Mouse (Mus musculus): ENCODE results near the gene Gpr35. TPM values are rescaled to one million over a fixed set of nuclear protein-coding genes. Genes with fewer than 3 reads are reported as not detected.

Gene Gpr35
- polyA plus RNA-seq, 1 experiment from 2014 or later = 0.27 TPM

DNA sequence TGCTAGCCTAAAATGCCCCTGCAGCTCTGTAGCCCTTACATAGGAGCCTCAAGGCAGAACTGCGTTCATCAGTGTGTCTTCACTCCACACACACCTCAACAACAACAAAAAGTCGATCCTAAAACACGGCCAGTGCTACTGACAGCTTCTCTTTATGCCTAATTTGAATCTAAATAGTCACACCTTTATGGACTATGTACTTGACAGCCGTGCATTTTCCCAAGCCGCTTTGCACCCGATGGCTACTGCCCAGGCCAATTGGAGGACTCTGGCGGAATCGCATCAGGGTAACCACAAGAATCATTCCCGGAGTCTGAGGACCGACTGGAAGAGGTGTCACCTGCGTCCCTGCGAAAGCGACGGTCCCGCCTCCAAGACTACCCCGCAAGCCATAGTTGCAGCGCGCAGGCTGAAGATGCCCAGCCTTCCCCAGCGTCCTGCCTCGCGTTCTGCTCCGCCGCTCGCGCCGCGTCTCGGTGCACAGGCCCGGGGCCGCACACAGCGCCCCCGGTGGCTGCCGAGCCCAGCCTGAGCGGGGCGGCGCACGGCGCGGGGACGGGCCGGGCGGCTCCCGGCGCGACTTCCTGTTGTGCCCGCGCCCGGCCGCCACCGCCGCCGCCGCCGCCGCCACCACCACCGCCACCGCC, 40.3 kb upstream of the Gpr35 start, which contains the start of gene Rnpepl1:
Rnpepl1 (plus strand) TSS at position 545 of the 647 bp plus-strand sequence.
- no peaks in the 10 kb centered on the region for H3K27me3 ChIP-seq (replicated peaks; ENCODE audit: control insufficient read depth, insufficient read depth, low read length)
- peak within 1 kb of the TSS; percentile 80 for H3K4me2 ChIP-seq
- H3K9ac ChIP-seq (ENCODE audit: low read depth, low read length) = peak within 1 kb of the TSS; percentile 85
- H3K4me3 ChIP-seq (ENCODE audit: low read depth, low read length) = peak within 1 kb of the TSS; percentile 82
- no peaks in the 10 kb centered on the region for H3K9me3 ChIP-seq (ENCODE audit: control insufficient read depth, low read length)
- DNase-seq (ENCODE audit: low spot score) = peak; percentile 74
- peaks cover 23% of the 10 kb centered on the region for H3K4me1 ChIP-seq (replicated peaks; ENCODE audit: control insufficient read depth, insufficient read depth, low read length)
- no peaks in the 10 kb centered on the region for H3K36me3 ChIP-seq (ENCODE audit: control insufficient read depth, insufficient read depth, low read length)
- peak; percentile 74 for ATAC-seq (replicated peaks; ENCODE audit: low FRiP score)
- WGBS = under 1% methylated on average over 43 of the region's 57 CpGs
- peak within 1 kb of the TSS; percentile 77 for H3K27ac ChIP-seq (ENCODE audit: low read depth, low read length)

DNA sequence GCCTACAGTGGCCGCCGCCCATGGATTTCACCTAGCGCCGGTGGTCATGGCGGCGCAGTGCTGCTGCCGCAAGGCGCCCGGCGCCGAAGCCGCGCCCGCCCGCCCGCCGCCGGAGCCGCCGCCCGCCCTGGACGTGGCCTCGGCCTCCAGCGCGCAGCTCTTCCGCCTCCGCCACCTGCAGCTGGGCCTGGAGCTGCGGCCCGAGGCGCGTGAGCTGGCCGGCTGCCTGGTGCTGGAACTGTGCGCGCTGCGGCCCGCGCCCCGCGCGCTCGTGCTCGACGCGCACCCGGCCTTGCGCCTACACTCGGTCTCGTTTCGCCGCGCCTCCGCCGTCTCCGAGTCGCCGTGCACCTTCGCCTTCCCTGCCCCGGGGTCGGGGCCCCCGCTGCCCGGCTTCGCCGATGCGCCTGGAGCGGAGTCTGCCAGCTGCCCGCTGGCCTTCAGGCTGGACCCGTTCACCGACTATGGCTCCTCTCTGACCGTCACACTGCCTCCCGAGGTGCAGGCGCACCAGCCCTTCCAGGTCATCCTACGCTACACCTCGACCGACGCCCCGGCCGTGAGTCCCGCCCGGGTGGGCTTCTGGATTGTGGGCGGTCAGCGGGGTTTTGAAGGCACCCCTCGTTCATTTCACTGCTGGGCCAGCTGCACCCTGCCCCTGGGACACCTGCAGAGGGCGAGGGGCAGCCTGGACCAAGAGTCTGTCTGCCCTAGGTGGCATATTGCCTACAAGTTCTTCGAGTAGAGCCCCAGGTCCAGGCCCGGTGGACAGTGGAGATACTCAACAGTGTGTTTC, 39.5 kb upstream of the Gpr35 start:
- H3K4me3 ChIP-seq (ENCODE audit: low read depth, low read length) = peak overlapping the region; percentile 82
- H3K9me3 ChIP-seq (ENCODE audit: control insufficient read depth, low read length) = no peaks in the 10 kb centered on the region
- ATAC-seq (replicated peaks; ENCODE audit: low FRiP score) (peak; percentile 16), DNase-seq (ENCODE audit: low spot score) (peak; percentile 55)
- H3K27ac ChIP-seq (ENCODE audit: low read depth, low read length) = peak overlapping the region; percentile 77
- H3K4me1 ChIP-seq (replicated peaks; ENCODE audit: control insufficient read depth, insufficient read depth, low read length) = peaks cover 23% of the 10 kb centered on the region
- H3K36me3 ChIP-seq (ENCODE audit: control insufficient read depth, insufficient read depth, low read length) = peaks cover 4% of the 10 kb centered on the region; the same call in 1 of the 2 replicates
- H3K4me2 ChIP-seq = peak overlapping the region; percentile 80
- no peaks in the 10 kb centered on the region for H3K27me3 ChIP-seq (replicated peaks; ENCODE audit: control insufficient read depth, insufficient read depth, low read length)
- 2% methylated on average over 64 of the region's 85 CpGs for WGBS
- H3K9ac ChIP-seq (ENCODE audit: low read depth, low read length) = peak overlapping the region; percentile 85

DNA sequence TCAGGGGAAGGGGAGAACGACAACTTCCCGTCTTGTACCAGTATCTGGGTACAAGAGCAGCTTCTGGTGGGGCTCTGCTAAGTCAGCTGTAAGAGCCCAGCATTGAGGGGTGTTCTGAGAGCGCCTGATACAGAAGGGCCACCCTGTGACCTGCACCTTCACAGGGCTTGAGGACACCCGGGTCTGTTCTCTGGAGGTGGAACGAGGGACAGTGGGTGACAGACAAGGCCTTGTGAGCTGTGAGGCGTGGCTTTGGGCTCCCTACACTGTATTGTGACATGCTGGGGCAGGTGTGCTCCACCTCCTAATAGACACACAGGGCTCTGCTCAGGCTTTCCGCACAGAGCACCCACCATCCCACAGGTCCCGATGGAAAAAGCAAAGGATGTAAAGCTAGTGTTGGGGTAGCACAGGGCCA, 38.9 kb upstream of the Gpr35 start:
- Histone ChIP-seq H3K4me2 (peak overlapping the region; percentile 80), H3K27me3 (replicated peaks; ENCODE audit: control insufficient read depth, insufficient read depth, low read length) (no peaks in the 10 kb centered on the region), H3K27ac (ENCODE audit: low read depth, low read length) (no peak overlapping the region), H3K36me3 (ENCODE audit: control insufficient read depth, insufficient read depth, low read length) (peaks cover 8% of the 10 kb centered on the region; the same call in 1 of the 2 replicates), H3K4me3 (ENCODE audit: low read depth, low read length) (peak overlapping the region; percentile 82), H3K9ac (ENCODE audit: low read depth, low read length) (peak overlapping the region; percentile 85), H3K4me1 (replicated peaks; ENCODE audit: control insufficient read depth, insufficient read depth, low read length) (peaks cover 20% of the 10 kb centered on the region), H3K9me3 (ENCODE audit: control insufficient read depth, low read length) (no peaks in the 10 kb centered on the region)
- no peak for DNase-seq (ENCODE audit: low spot score)
- no peak for ATAC-seq (replicated peaks; ENCODE audit: low FRiP score)
- 48% methylated on average over 8 of the region's 8 CpGs for WGBS

DNA sequence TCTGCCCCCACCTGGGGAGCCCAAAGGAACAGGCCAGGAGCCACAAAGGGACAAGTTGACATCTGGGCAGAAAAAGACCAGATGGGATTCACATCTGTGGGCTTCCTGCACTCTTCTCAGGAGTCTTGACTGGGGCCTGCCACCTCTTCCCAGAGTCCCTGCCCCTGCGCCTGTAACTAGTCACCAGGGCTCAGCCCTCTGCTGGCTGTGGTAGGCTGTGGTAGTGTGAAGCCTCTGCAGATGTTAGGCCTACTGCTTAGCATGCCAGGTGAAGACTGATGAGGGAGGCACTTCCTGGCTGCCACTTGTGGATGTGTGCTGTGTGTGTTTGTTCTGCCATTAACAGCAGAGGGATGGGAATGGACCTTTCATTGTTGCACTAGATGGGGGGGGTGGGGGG, 38.4 kb upstream of the Gpr35 start:
- H3K27ac ChIP-seq (ENCODE audit: low read depth, low read length) = no peak overlapping the region
- peak overlapping the region; percentile 82; the same call in 1 of the 2 replicates for H3K4me3 ChIP-seq (ENCODE audit: low read depth, low read length)
- H3K9ac ChIP-seq (ENCODE audit: low read depth, low read length) = no peak overlapping the region; the same call in 1 of the 2 replicates
- H3K36me3 ChIP-seq (ENCODE audit: control insufficient read depth, insufficient read depth, low read length) = peaks cover 11% of the 10 kb centered on the region; the same call in 1 of the 2 replicates
- no peak for ATAC-seq (replicated peaks; ENCODE audit: low FRiP score)
- peak overlapping the region; percentile 80 for H3K4me2 ChIP-seq
- H3K4me1 ChIP-seq (replicated peaks; ENCODE audit: control insufficient read depth, insufficient read depth, low read length) = peaks cover 20% of the 10 kb centered on the region
- H3K27me3 ChIP-seq (replicated peaks; ENCODE audit: control insufficient read depth, insufficient read depth, low read length) = no peaks in the 10 kb centered on the region
- no peak for DNase-seq (ENCODE audit: low spot score)
- 50% methylated on average over 1 of the region's 1 CpGs for WGBS
- no peaks in the 10 kb centered on the region for H3K9me3 ChIP-seq (ENCODE audit: control insufficient read depth, low read length)

DNA sequence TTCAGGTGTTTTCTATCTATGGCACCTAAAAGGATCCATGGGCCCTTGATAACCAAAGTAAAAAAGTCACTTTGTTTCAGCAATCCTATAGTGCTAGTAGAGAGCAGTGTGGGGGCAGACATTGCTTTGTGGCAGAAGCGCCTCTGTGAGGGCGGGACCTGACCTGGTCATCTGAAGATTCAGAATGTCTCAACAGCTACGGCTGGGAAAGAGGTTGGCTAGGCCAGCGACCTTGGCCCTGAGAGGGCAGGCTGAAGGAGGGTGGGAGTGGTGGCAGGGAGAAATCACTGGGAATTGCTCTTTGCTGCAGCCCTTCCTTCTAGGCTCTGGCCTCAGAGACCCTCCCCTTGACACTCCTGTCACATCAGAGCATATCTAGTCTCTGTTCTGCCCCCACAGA, 36.4 kb upstream of the Gpr35 start:
- H3K36me3 ChIP-seq (ENCODE audit: control insufficient read depth, insufficient read depth, low read length) = peaks cover 27% of the 10 kb centered on the region
- H3K4me3 ChIP-seq (ENCODE audit: low read depth, low read length) = no peak overlapping the region
- no peak overlapping the region for H3K4me2 ChIP-seq
- no peak overlapping the region for H3K27ac ChIP-seq (ENCODE audit: low read depth, low read length)
- H3K9me3 ChIP-seq (ENCODE audit: control insufficient read depth, low read length) = no peaks in the 10 kb centered on the region
- DNase-seq (ENCODE audit: low spot score) (no peak), ATAC-seq (replicated peaks; ENCODE audit: low FRiP score) (no peak)
- 87% methylated on average over 4 of the region's 4 CpGs for WGBS
- H3K4me1 ChIP-seq (replicated peaks; ENCODE audit: control insufficient read depth, insufficient read depth, low read length) = peaks cover 13% of the 10 kb centered on the region
- H3K27me3 ChIP-seq (replicated peaks; ENCODE audit: control insufficient read depth, insufficient read depth, low read length) = no peaks in the 10 kb centered on the region
- no peak overlapping the region for H3K9ac ChIP-seq (ENCODE audit: low read depth, low read length)

DNA sequence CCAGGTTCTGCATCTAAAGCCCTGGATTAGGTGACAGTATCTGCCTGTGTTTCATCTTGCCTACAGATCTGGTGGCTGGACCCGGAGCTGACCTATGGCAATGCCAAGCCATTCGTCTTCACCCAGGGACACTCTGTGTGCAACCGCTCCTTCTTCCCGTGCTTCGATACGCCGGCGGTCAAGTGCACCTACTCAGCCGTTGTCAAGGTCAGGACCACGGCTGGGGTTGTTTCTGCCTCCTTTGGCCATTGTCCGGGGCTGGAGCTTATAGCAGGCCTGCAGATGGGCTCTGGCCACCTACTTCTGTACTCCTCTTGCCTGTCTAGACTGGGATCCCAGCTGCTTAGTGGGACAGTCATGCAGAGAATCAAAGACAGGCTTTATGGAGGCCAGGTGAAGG, 35.7 kb upstream of the Gpr35 start:
- H3K9me3 ChIP-seq (ENCODE audit: control insufficient read depth, low read length) = no peaks in the 10 kb centered on the region
- DNase-seq (ENCODE audit: low spot score) (no peak), ATAC-seq (replicated peaks; ENCODE audit: low FRiP score) (no peak)
- peaks cover 31% of the 10 kb centered on the region for H3K36me3 ChIP-seq (ENCODE audit: control insufficient read depth, insufficient read depth, low read length)
- no peak overlapping the region for H3K27ac ChIP-seq (ENCODE audit: low read depth, low read length)
- H3K27me3 ChIP-seq (replicated peaks; ENCODE audit: control insufficient read depth, insufficient read depth, low read length) = no peaks in the 10 kb centered on the region
- no peak overlapping the region for H3K4me2 ChIP-seq
- 93% methylated on average over 11 of the region's 11 CpGs for WGBS
- no peak overlapping the region for H3K4me3 ChIP-seq (ENCODE audit: low read depth, low read length)
- no peak overlapping the region for H3K9ac ChIP-seq (ENCODE audit: low read depth, low read length)
- H3K4me1 ChIP-seq (replicated peaks; ENCODE audit: control insufficient read depth, insufficient read depth, low read length) = peaks cover 8% of the 10 kb centered on the region

DNA sequence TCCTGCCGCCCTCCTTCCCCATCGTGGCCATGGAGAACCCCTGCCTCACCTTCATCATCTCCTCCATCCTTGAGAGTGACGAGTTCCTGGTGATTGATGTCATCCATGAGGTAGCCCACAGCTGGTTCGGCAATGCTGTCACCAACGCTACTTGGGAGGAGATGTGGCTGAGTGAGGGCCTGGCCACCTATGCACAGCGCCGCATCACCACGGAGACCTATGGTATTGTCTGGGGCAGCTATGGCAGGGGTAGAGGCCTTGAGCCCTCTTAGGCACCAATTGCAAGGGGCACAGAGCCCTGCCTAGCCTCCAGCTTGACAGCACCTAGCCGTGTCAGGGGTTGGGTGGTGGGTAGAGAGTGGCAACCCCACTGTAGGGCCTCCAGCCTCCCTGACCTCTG, 33.9 kb upstream of the Gpr35 start:
- DNase-seq (ENCODE audit: low spot score) (no peak), ATAC-seq (replicated peaks; ENCODE audit: low FRiP score) (no peak)
- Histone ChIP-seq H3K4me1 (replicated peaks; ENCODE audit: control insufficient read depth, insufficient read depth, low read length) (peaks cover 5% of the 10 kb centered on the region), H3K27ac (ENCODE audit: low read depth, low read length) (no peak overlapping the region), H3K9me3 (ENCODE audit: control insufficient read depth, low read length) (no peaks in the 10 kb centered on the region), H3K36me3 (ENCODE audit: control insufficient read depth, insufficient read depth, low read length) (peaks cover 31% of the 10 kb centered on the region), H3K4me3 (ENCODE audit: low read depth, low read length) (no peak overlapping the region), H3K4me2 (no peak overlapping the region), H3K9ac (ENCODE audit: low read depth, low read length) (no peak overlapping the region), H3K27me3 (replicated peaks; ENCODE audit: control insufficient read depth, insufficient read depth, low read length) (no peaks in the 10 kb centered on the region)
- WGBS = 87% methylated on average over 9 of the region's 9 CpGs

DNA sequence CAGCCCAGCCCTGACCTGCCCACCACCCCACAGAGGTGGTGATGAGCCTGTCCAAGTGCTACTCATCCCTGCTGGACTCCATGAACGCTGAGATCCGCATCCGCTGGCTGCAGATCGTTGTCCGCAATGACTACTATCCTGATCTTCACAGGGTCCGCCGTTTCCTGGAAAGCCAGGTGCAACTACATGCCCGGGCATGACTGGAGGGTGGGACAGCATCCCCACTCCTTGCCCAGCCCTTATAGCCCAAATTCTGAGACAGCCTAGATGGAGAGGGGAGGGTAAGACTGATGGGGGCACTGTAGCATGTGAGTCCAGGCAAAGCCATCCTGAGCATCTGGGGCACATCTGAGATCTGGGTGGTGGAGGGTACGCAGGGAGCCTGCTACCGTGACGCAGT, 31.5 kb upstream of the Gpr35 start:
- Histone ChIP-seq H3K4me1 (replicated peaks; ENCODE audit: control insufficient read depth, insufficient read depth, low read length) (no peaks in the 10 kb centered on the region), H3K4me3 (ENCODE audit: low read depth, low read length) (no peak overlapping the region), H3K9me3 (ENCODE audit: control insufficient read depth, low read length) (no peaks in the 10 kb centered on the region), H3K4me2 (no peak overlapping the region), H3K27me3 (replicated peaks; ENCODE audit: control insufficient read depth, insufficient read depth, low read length) (no peaks in the 10 kb centered on the region), H3K27ac (ENCODE audit: low read depth, low read length) (no peak overlapping the region), H3K9ac (ENCODE audit: low read depth, low read length) (no peak overlapping the region), H3K36me3 (ENCODE audit: control insufficient read depth, insufficient read depth, low read length) (peaks cover 31% of the 10 kb centered on the region)
- 97% methylated on average over 11 of the region's 11 CpGs for WGBS
- ATAC-seq (replicated peaks; ENCODE audit: low FRiP score) (no peak), DNase-seq (ENCODE audit: low spot score) (no peak)

Data from liver, embryonic 11.5 days (tissue).